Mouse (Mus musculus): Measurements from ENCODE around the gene Ceacam13. TPM values are rescaled to one million over a fixed set of nuclear protein-coding genes. Genes with fewer than 3 reads are reported as not detected.

Gene Ceacam13
- polyA plus RNA-seq (2014; fragmentation: Illumina TruSeq; extraction: RNeasy Lipid Tissue Mini Kit (QIAGEN cat#74804); ENCODE audit: low read depth, low replicate concordance): not detected

DNA sequence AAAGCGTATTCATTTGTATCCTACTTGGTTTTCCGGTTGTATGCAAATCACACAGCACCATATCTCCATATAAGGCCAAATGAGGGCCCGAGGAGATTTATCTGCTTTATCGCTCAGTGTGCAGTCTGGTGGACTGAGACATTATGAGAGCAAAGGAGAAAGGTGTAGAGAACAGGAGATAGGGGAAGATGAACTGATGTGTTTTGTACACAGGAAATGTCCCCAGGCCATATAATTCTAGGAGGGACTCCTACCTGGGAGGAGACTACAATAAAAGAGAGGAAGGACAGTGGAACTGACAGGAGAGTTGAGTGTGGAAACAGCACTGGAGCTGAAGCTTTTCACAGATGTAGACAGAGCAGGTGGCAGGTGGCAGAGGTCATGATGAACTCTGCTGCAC is at the start of gene Ceacam13:
Gene Ceacam13 (plus strand): TSS at position 301 of the 400 bp plus-strand sequence.

DNA sequence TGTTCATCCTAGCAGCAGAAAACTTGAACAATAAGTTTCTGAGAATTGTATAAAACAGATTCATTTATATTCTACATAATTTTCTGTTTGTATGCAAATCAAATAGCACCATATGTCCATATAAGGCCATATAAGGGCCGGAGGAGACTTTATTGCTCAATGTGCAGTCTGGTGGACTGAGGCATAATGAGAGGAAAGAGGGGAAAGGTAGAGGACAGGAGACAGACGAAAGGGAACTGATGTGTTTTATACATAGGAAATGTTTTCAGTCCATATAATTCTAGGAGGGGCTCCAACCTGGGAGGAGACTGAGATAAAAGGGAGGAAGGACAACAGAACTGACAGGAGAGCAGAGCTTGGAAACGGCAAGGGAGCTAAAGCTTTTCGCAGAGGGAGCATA is 37.9 kb upstream of the Ceacam13 start, which contains the start of gene Ceacam11:
Gene Ceacam11 (plus strand): TSS at position 301 of the 400 bp plus-strand sequence.

DNA sequence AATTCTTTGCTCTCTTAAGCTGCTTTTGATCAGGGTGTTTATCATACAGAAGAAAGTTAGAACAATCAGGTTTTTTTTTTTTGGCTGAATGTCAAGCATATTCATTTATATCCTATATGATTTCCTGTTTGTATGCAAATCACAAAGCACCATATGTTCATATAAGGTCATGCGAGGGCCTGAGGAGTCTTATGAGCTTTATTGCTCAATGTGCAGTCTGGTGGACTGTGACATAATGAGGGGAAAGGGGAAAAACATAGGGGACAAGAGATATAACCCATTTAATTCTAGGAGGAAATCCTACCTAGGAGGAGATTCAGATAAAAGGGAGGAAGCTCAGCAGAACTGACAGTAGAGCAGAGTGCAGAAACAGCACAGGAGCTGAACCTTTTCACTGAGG is 55.9 kb downstream of the Ceacam13 start, which contains the start of gene Ceacam12:
Gene Ceacam12 (plus strand): TSS at position 301 of the 400 bp plus-strand sequence.

Other genes with a start within 250 kb of the Ceacam13 start
- gene Ceacam14, start 197.3 kb upstream of the Ceacam13 start, polyA plus RNA-seq (2014; fragmentation: Illumina TruSeq; extraction: RNeasy Lipid Tissue Mini Kit (QIAGEN cat#74804); ENCODE audit: low read depth, low replicate concordance): not detected
- not detected for gene Gm5155, start 138.1 kb upstream of the Ceacam13 start, polyA plus RNA-seq (2014; fragmentation: Illumina TruSeq; extraction: RNeasy Lipid Tissue Mini Kit (QIAGEN cat#74804); ENCODE audit: low read depth, low replicate concordance)
- gene Ceacam11, start 37.8 kb upstream of the Ceacam13 start, polyA plus RNA-seq (2014; fragmentation: Illumina TruSeq; extraction: RNeasy Lipid Tissue Mini Kit (QIAGEN cat#74804); ENCODE audit: low read depth, low replicate concordance): not detected
- not detected for gene Ceacam12, start 56.0 kb downstream of the Ceacam13 start, polyA plus RNA-seq (2014; fragmentation: Illumina TruSeq; extraction: RNeasy Lipid Tissue Mini Kit (QIAGEN cat#74804); ENCODE audit: low read depth, low replicate concordance)
- not detected for gene Igfl3, start 166.6 kb downstream of the Ceacam13 start, polyA plus RNA-seq (2014; fragmentation: Illumina TruSeq; extraction: RNeasy Lipid Tissue Mini Kit (QIAGEN cat#74804); ENCODE audit: low read depth, low replicate concordance)
- gene Mill1, start 235.5 kb downstream of the Ceacam13 start, polyA plus RNA-seq (2014; fragmentation: Illumina TruSeq; extraction: RNeasy Lipid Tissue Mini Kit (QIAGEN cat#74804); ENCODE audit: low read depth, low replicate concordance): not detected